Mouse (Mus musculus) forebrain, embryonic 12.5 days (tissue): Measurements from ENCODE around the gene Cdk14. TPM values are rescaled to one million over a fixed set of nuclear protein-coding genes. Genes with fewer than 3 reads are reported as not detected.

Source experiments
- ATAC-seq: fragments of 200-750 bp; cut with Nextera tagmentation; 2 replicates; pipeline ENCODE4 v1.8.0; 2017; ENCODE audit warnings: moderate TSS enrichment; ENCODE audit not compliant: low FRiP score
- H3K27ac ChIP-seq: fragments of 300-500 bp; sonication (generic); 2 replicates; pipeline ENCODE4 v1.5.1; 2016; ENCODE audit warnings: mild to moderate bottlenecking
- H3K27me3 ChIP-seq: fragments of 300-500 bp; sonication (generic); 2 replicates; pipeline ENCODE4 v1.6.1; 2016; ENCODE audit warnings: mild to moderate bottlenecking
- H3K36me3 ChIP-seq: fragments of 300-500 bp; sonication (generic); replicated peaks from 2 replicates; pipeline ENCODE4 v1.6.1; 2016; ENCODE audit warnings: mild to moderate bottlenecking
- H3K4me1 ChIP-seq: fragments of 300-500 bp; sonication (generic); 2 replicates; pipeline ENCODE4 v1.6.1; 2016
- H3K4me2 ChIP-seq: fragments of 300-500 bp; sonication (generic); 2 replicates; pipeline ENCODE4 v1.6.1; 2016; ENCODE audit warnings: mild to moderate bottlenecking, moderate library complexity
- H3K4me3 ChIP-seq: fragments of 300-500 bp; sonication (generic); replicated peaks from 2 replicates; pipeline ENCODE4 v1.5.1; 2016; ENCODE audit warnings: mild to moderate bottlenecking
- H3K9ac ChIP-seq: fragments of 300-500 bp; sonication (generic); 2 replicates; pipeline ENCODE4 v1.6.1; 2016; ENCODE audit warnings: mild to moderate bottlenecking
- H3K9me3 ChIP-seq: fragments of 300-500 bp; sonication (generic); 2 replicates; pipeline ENCODE4 v1.6.1; 2016
- WGBS: fragments of 180-500 bp; shearing (Covaris S2); methylation state at CpG from one replicate; pipeline ENCODE4 v1.1.7; 2016; 5-methylcytosine and 5-hydroxymethylcytosine counted together
- polyA plus RNA-seq: library from polyadenylated mRNA; unstranded; fragments of >200 nt; fragmentation: Nextera tagmentation; extraction: Ambion mirVana; gene quantifications from 2 replicates; pipeline ENCODE4 v1.2.1, GENCODE M21; 2016

Gene Cdk14
- polyA plus RNA-seq, 1 experiment from 2014 or later, result 33.0 TPM

GRCm38 (mm10) chr5:5360338-5360737 is 59.8 kb downstream of the Cdk14 start:
- H3K9me3 ChIP-seq, result no peaks in the 10 kb centered on the region
- no peak overlapping the region for H3K4me2 ChIP-seq
- no peak overlapping the region for H3K4me3 ChIP-seq
- no peaks in the 10 kb centered on the region for H3K27me3 ChIP-seq
- H3K36me3 ChIP-seq, result peaks cover 6% of the 10 kb centered on the region; the same call in 1 of the 2 replicates
- 93% methylated on average over 5 of the region's 5 CpGs for WGBS
- H3K9ac ChIP-seq, result no peak overlapping the region
- no peaks in the 10 kb centered on the region; the same call in 1 of the 2 replicates for H3K4me1 ChIP-seq
- H3K27ac ChIP-seq, result no peak overlapping the region
- no peak for ATAC-seq

GRCm38 (mm10) chr5:5359915-5360314 is 60.2 kb downstream of the Cdk14 start:
- 75% methylated on average over 3 of the region's 3 CpGs for whole genome bisulfite sequencing

GRCm38 (mm10) chr5:5359370-5359769 is 60.7 kb downstream of the Cdk14 start:
- H3K36me3 ChIP-seq, result peaks cover 6% of the 10 kb centered on the region; the same call in 1 of the 2 replicates
- H3K27ac ChIP-seq, result no peak overlapping the region
- H3K4me2 ChIP-seq, result no peak overlapping the region
- no peaks in the 10 kb centered on the region for H3K27me3 ChIP-seq
- 94% methylated on average over 5 of the region's 5 CpGs for WGBS
- ATAC-seq, result no peak
- H3K9ac ChIP-seq, result no peak overlapping the region
- H3K9me3 ChIP-seq, result no peaks in the 10 kb centered on the region
- H3K4me3 ChIP-seq, result no peak overlapping the region
- H3K4me1 ChIP-seq, result no peaks in the 10 kb centered on the region; the same call in 1 of the 2 replicates

More at GRCm38 (mm10) chr5:5359915-5360314, 60.2 kb downstream of the Cdk14 start:
- ATAC-seq, result no peak
- Histone ChIP-seq H3K4me1 (no peaks in the 10 kb centered on the region; the same call in 1 of the 2 replicates), H3K27me3 (no peaks in the 10 kb centered on the region), H3K36me3 (peaks cover 6% of the 10 kb centered on the region; the same call in 1 of the 2 replicates), H3K27ac (no peak overlapping the region), H3K4me3 (no peak overlapping the region), H3K9ac (no peak overlapping the region), H3K9me3 (no peaks in the 10 kb centered on the region), H3K4me2 (no peak overlapping the region)

GRCm38 (mm10) chr5:5358019-5358717 is 61.9 kb downstream of the Cdk14 start:
- peaks cover 6% of the 10 kb centered on the region; the same call in 1 of the 2 replicates for H3K36me3 ChIP-seq
- no peak overlapping the region for H3K9ac ChIP-seq
- no peak overlapping the region for H3K4me3 ChIP-seq
- no peak overlapping the region for H3K4me2 ChIP-seq
- H3K9me3 ChIP-seq, result no peaks in the 10 kb centered on the region
- WGBS, result 95% methylated on average over 18 of the region's 18 CpGs
- no peaks in the 10 kb centered on the region for H3K27me3 ChIP-seq
- no peak overlapping the region for H3K27ac ChIP-seq
- H3K4me1 ChIP-seq, result no peaks in the 10 kb centered on the region; the same call in 1 of the 2 replicates
- ATAC-seq, result no peak

- Histone ChIP-seq H3K4me3 (no peak overlapping the region), H3K9ac (no peak overlapping the region), H3K4me1 (no peaks in the 10 kb centered on the region; the same call in 1 of the 2 replicates), H3K36me3 (0 out of 2 replicates have a peak, but pooled peaks cover 3% of the 10 kb centered on the region), H3K27me3 (no peaks in the 10 kb centered on the region), H3K4me2 (no peak overlapping the region), H3K27ac (no peak overlapping the region), H3K9me3 (no peaks in the 10 kb centered on the region)
- WGBS, result 34% methylated on average over 5 of the region's 5 CpGs
- ATAC-seq, result no peak
Measured at GRCm38 (mm10) chr5:5354684-5355368, 65.3 kb downstream of the Cdk14 start.

- Histone ChIP-seq H3K9ac (no peak overlapping the region), H3K4me3 (no peak overlapping the region), H3K9me3 (no peaks in the 10 kb centered on the region), H3K4me2 (no peak overlapping the region), H3K27ac (no peak overlapping the region), H3K36me3 (no peaks in the 10 kb centered on the region), H3K27me3 (no peaks in the 10 kb centered on the region), H3K4me1 (no peaks in the 10 kb centered on the region; the same call in 1 of the 2 replicates)
- no peak for ATAC-seq
- WGBS, result 10% methylated on average over 1 of the region's 1 CpGs
Measured at GRCm38 (mm10) chr5:5353946-5354345, 66.2 kb downstream of the Cdk14 start.

GRCm38 (mm10) chr5:5344646-5345045 is 75.5 kb downstream of the Cdk14 start:
- H3K4me2 ChIP-seq, result no peak overlapping the region
- ATAC-seq, result no peak
- no peak overlapping the region for H3K4me3 ChIP-seq
- H3K27me3 ChIP-seq, result no peaks in the 10 kb centered on the region
- WGBS, result 91% methylated on average over 5 of the region's 5 CpGs
- H3K9ac ChIP-seq, result no peak overlapping the region
- no peaks in the 10 kb centered on the region for H3K36me3 ChIP-seq
- peaks cover 3% of the 10 kb centered on the region; the same call in 1 of the 2 replicates for H3K9me3 ChIP-seq
- no peak overlapping the region for H3K27ac ChIP-seq
- peaks cover 26% of the 10 kb centered on the region for H3K4me1 ChIP-seq

GRCm38 (mm10) chr5:5343741-5344140 is 76.4 kb downstream of the Cdk14 start:
- Histone ChIP-seq H3K9ac (no peak overlapping the region), H3K4me1 (peaks cover 26% of the 10 kb centered on the region), H3K9me3 (peaks cover 3% of the 10 kb centered on the region; the same call in 1 of the 2 replicates), H3K36me3 (no peaks in the 10 kb centered on the region), H3K27ac (peak overlapping the region; percentile 88), H3K4me3 (no peak overlapping the region), H3K4me2 (no peak overlapping the region), H3K27me3 (no peaks in the 10 kb centered on the region)
- 88% methylated on average over 2 of the region's 2 CpGs for WGBS
- ATAC-seq, result no peak

GRCm38 (mm10) chr5:5343267-5343666 is 76.8 kb downstream of the Cdk14 start:
- Histone ChIP-seq H3K4me1 (peaks cover 26% of the 10 kb centered on the region), H3K9ac (no peak overlapping the region), H3K36me3 (no peaks in the 10 kb centered on the region), H3K9me3 (peaks cover 3% of the 10 kb centered on the region; the same call in 1 of the 2 replicates), H3K27ac (peak overlapping the region; percentile 88), H3K4me3 (no peak overlapping the region), H3K27me3 (no peaks in the 10 kb centered on the region), H3K4me2 (no peak overlapping the region)
- ATAC-seq, result peak; percentile 71; the same call in 1 of the 2 replicates
- WGBS, result 42% methylated on average over 2 of the region's 2 CpGs

- Histone ChIP-seq H3K27me3 (no peaks in the 10 kb centered on the region), H3K36me3 (no peaks in the 10 kb centered on the region), H3K4me2 (no peak overlapping the region), H3K27ac (peak overlapping the region; percentile 88), H3K9ac (no peak overlapping the region), H3K4me1 (peaks cover 26% of the 10 kb centered on the region), H3K9me3 (no peaks in the 10 kb centered on the region), H3K4me3 (no peak overlapping the region)
- WGBS, result 41% methylated on average over 11 of the region's 11 CpGs
- ATAC-seq, result peak; percentile 94
Measured at GRCm38 (mm10) chr5:5342410-5343137, 77.5 kb downstream of the Cdk14 start.

- peaks cover 26% of the 10 kb centered on the region for H3K4me1 ChIP-seq
- H3K9ac ChIP-seq, result no peak overlapping the region
- WGBS, result 83% methylated on average over 8 of the region's 8 CpGs
- no peak overlapping the region for H3K4me3 ChIP-seq
- H3K36me3 ChIP-seq, result no peaks in the 10 kb centered on the region
- no peak overlapping the region for H3K4me2 ChIP-seq
- ATAC-seq, result no peak
- H3K27ac ChIP-seq, result peak overlapping the region; percentile 88; the same call in 1 of the 2 replicates
- H3K9me3 ChIP-seq, result no peaks in the 10 kb centered on the region
- H3K27me3 ChIP-seq, result no peaks in the 10 kb centered on the region
Measured at GRCm38 (mm10) chr5:5341611-5342010, 78.5 kb downstream of the Cdk14 start.

GRCm38 (mm10) chr5:5333916-5334315 is 86.2 kb downstream of the Cdk14 start:
- Histone ChIP-seq H3K9me3 (no peaks in the 10 kb centered on the region), H3K36me3 (no peaks in the 10 kb centered on the region), H3K4me3 (no peak overlapping the region), H3K27me3 (no peaks in the 10 kb centered on the region), H3K4me1 (no peaks in the 10 kb centered on the region), H3K9ac (no peak overlapping the region), H3K4me2 (no peak overlapping the region), H3K27ac (no peak overlapping the region)
- no peak for ATAC-seq
- 94% methylated on average over 8 of the region's 8 CpGs for WGBS
